Mouse (Mus musculus) Patski (cell line): ENCODE data around the gene Gm10338. TPM values are rescaled to one million over a fixed set of nuclear protein-coding genes. Genes with fewer than 3 reads are reported as not detected.
"Not testable (repeated sequence)": the region's sequence is repeated elsewhere in the genome, so short reads cannot be mapped to it uniquely, and the experiment has no call there.

Source experiments
- ATAC-seq: fragments of 100-300 bp; one replicate; pipeline ENCODE4 v1.8.0; 2021
- CTCF ChIA-PET: fragments of 350-600 bp; sonication (Branson Sonifier 250); formaldehyde crosslinking; loops from one replicate; lab custom pipeline; 2022; ENCODE audit warnings: inconsistent platforms; lab: Charles Lee
- POLR2A ChIA-PET: fragments of 350-600 bp; sonication (Branson Sonifier 250); formaldehyde crosslinking; loops from one replicate; lab custom pipeline; 2022; ENCODE audit warnings: antibody characterized with exemption, inconsistent platforms; lab: Charles Lee
- DNase-seq: peaks from one replicate; pipeline ENCODE4 v3.0.0-alpha.2; 2011; ENCODE audit warnings: low read depth, low spot score
- H3K27me3 ChIP-seq: fragments of 371-371 bp; one replicate; pipeline ENCODE4 v1.5.1; 2021
- CTCF ChIP-seq: fragments of 100-300 bp; IDR thresholded peaks from one replicate; pipeline ENCODE4 v1.5.1; 2021
- in situ Hi-C: fragments of 300-500 bp; cut with MboI; formaldehyde crosslinking; loops from 3 replicates; pipeline ENCODE4 v1.11.1; 2018; ENCODE audit warnings: low pct_unique_long_range_greater_than_20kb, mixed read lengths
- polyA plus RNA-seq: library from polyadenylated mRNA; unstranded; gene quantifications from one replicate; pipeline ENCODE4 v1.2.3, GENCODE M21; 2021

Gene Gm10338
- polyA plus RNA-seq: not detected

DNA sequence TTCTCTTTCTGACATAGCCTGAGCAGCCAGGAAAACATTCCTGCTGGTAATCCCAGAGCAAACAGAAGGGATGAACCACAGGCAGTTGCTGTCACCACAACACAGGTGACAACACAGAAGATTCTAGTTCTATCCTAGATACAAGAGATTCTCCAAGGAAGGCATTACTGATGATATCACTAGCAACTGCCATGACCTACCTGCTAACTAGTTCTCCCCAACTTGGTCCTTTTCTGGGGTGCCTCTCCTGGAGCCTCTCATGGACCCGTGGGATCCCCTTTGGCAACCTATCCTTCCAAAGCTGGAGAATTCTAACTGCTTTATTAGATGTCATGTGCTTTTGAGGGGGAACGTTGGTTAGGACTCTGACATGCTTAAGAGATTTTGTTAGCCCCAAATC lies at the start of gene Gm10338:
Gene Gm10338 (minus strand): TSS at position 101 of the 400 bp plus-strand sequence.
- DNase-seq, CTCF ChIA-PET, ATAC-seq, POLR2A ChIA-PET, H3K27me3 ChIP-seq, in situ Hi-C loops: not testable (repeated sequence)

DNA sequence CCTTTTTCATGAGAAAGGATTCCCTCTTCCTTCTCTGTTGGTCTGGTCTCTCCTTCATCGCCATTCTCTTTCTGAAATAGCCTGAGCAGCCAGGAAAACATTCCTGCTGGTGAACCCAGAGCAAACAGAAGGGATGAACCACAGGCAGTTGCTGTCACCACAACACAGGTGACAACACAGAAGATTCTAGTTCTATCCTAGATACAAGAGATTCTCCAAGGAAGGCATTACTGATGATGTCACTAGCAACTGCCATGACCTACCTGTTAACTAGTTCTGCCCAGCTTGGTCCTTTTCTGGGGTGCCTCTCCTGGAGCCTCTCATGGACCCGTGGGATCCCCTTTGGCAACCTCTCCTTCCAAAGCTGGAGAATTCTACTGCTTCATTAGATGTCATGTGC lies 48.5 kb upstream of the Gm10338 start, which contains the start of gene Gm10128:
Gene Gm10128 (minus strand): TSS at position 101 of the 400 bp plus-strand sequence.
- POLR2A ChIA-PET, ATAC-seq, H3K27me3 ChIP-seq, in situ Hi-C loops, CTCF ChIA-PET, DNase-seq: not testable (repeated sequence)

DNA sequence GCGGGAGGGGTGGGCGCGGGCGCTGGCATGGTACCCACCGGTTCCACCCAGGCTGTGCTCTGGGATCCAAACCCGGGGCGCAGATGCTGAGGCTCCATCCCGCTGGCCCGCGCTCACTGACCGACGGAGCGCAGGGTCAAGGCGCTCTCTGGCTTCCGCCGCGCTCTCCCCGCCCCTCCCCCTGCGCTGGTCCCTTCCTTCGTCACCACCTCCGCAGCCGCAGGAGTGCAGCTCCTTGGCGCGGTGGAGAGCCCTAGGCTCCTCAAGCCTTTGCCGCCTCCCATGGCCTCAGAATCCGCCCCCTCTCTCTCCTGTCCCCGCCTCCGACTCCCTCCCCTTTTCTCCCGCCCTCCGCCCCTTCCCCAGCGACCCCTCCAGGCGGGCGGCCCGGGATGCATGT lies 27.0 kb downstream of the Gm10338 start, which contains the start of gene Gm3558:
Gene Gm3558 (minus strand): TSS at position 185 of the 400 bp plus-strand sequence.
- POLR2A ChIA-PET, H3K27me3 ChIP-seq, CTCF ChIA-PET, in situ Hi-C loops, DNase-seq, ATAC-seq: not testable (repeated sequence)

DNA sequence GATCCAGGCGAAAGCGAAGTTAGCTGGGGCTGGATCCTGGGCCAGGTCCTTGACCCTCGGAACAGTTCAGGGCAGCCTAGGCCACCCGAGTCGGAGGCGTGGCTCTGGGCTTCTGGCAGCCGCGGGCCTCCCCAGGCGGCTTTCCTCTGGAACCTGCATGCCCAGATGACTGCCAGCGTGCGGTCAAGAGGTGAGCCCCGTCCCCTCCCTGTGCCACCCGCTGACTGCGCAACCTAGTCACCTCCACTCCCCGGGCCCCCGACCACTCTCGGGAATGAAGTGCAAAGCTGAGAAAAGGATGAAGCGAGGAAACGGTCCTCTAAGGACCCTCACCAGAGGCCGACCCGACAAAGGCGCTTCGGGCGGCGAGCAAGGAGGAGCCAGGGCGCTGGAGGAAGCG lies 27.5 kb downstream of the Gm10338 start:
- in situ Hi-C loops, DNase-seq, H3K27me3 ChIP-seq, ATAC-seq, POLR2A ChIA-PET, CTCF ChIA-PET: not testable (repeated sequence)

DNA sequence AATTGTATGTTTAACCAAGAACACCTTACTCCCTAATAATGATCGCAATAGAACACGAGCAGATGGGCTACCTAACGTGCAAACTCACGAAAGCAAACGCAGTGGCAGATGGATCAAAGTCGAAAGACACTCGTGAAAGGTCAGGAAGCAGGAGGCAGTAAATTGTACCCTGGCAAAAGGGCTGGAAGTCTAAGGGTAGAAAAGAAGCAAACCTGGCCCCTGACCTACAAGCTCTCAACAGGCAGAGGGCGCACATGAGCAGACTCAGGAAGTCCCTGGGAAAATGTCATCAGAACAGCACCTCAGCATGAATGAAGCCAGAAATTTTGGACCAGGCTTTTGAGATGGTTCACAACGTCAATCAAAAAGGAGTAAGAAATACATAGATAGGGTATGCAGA lies 28.1 kb downstream of the Gm10338 start:
- POLR2A ChIA-PET, CTCF ChIA-PET, ATAC-seq, in situ Hi-C loops, DNase-seq, H3K27me3 ChIP-seq: not testable (repeated sequence)
- TF ChIP-seq CTCF: peak; percentile 42

Other genes starting within 250 kb of the Gm10338 start
- gene Gm8374, start 230.5 kb downstream of the Gm10338 start, polyA plus RNA-seq: not detected
- not detected for gene Gm3755, start 144.7 kb downstream of the Gm10338 start, polyA plus RNA-seq
- not detected for gene Gm3752, start 111.8 kb downstream of the Gm10338 start, polyA plus RNA-seq
- gene Gm3558, start 27.0 kb downstream of the Gm10338 start, polyA plus RNA-seq: not detected
- not detected for gene Gm10128, start 48.4 kb upstream of the Gm10338 start, polyA plus RNA-seq
- gene Gm26661, start 196.0 kb upstream of the Gm10338 start, polyA plus RNA-seq: not detected
- 124 TPM for gene Flnb, start 222.4 kb upstream of the Gm10338 start, polyA plus RNA-seq